Mouse (Mus musculus): ENCODE data around the gene Prlhr.

Gene Prlhr

GRCm38 (mm10) chr19:60468254-60468762 lies at the start of gene Prlhr:
TSS of gene Prlhr (minus strand) at chr19:60468304.
- no peak for DNase-seq (ENCODE audit: low spot score in 2 of 2)

- no peak for DNase-seq (ENCODE audit: low spot score in 2 of 2)
Measured at GRCm38 (mm10) chr19:60515064-60515463, 47.0 kb upstream of the Prlhr start.

- DNase-seq (ENCODE audit: low spot score in 2 of 2) = no peak
Measured at GRCm38 (mm10) chr19:60513431-60513830, 45.3 kb upstream of the Prlhr start.

- DNase-seq (ENCODE audit: low spot score in 2 of 2) = no peak
Measured at GRCm38 (mm10) chr19:60500209-60500608, 32.1 kb upstream of the Prlhr start.

GRCm38 (mm10) chr19:60497171-60497570 lies 29.1 kb upstream of the Prlhr start:
- DNase-seq (ENCODE audit: low spot score in 2 of 2) = no peak

- DNase-seq (ENCODE audit: low spot score in 2 of 2) = no peak
Measured at GRCm38 (mm10) chr19:60495772-60496171, 27.7 kb upstream of the Prlhr start.

GRCm38 (mm10) chr19:60489566-60489965 lies 21.5 kb upstream of the Prlhr start:
- no peak for DNase-seq (ENCODE audit: low spot score in 2 of 2)

- DNase-seq (ENCODE audit: low spot score in 2 of 2) = no peak
Measured at GRCm38 (mm10) chr19:60485261-60485660, 17.2 kb upstream of the Prlhr start.

GRCm38 (mm10) chr19:60478859-60479258 lies 10.8 kb upstream of the Prlhr start:
- no peak for DNase-seq (ENCODE audit: low spot score in 2 of 2)

GRCm38 (mm10) chr19:60477788-60478187 lies 9.7 kb upstream of the Prlhr start:
- DNase-seq (ENCODE audit: low spot score in 2 of 2) = no peak

- no peak for DNase-seq (ENCODE audit: low spot score in 2 of 2)
Measured at GRCm38 (mm10) chr19:60468846-60469245, 742 bp upstream of the Prlhr start.

GRCm38 (mm10) chr19:60467588-60468007 lies 506 bp downstream of the Prlhr start:
- DNase-seq (ENCODE audit: low spot score in 2 of 2) = no peak

GRCm38 (mm10) chr19:60466953-60467570 lies 1.0 kb downstream of the Prlhr start:
- peak; percentile 27 to 38 for DNase-seq (ENCODE audit: low spot score in 2 of 2)

- no peak for DNase-seq (ENCODE audit: low spot score in 2 of 2)
Measured at GRCm38 (mm10) chr19:60465726-60466125, 2.4 kb downstream of the Prlhr start.

- peak; percentile 33 to 66 for DNase-seq (ENCODE audit: low spot score in 2 of 2)
Measured at GRCm38 (mm10) chr19:60463896-60464295, 4.2 kb downstream of the Prlhr start.

- DNase-seq (ENCODE audit: low spot score in 2 of 2) = no peak
Measured at GRCm38 (mm10) chr19:60463440-60463839, 4.7 kb downstream of the Prlhr start.

- no peak for DNase-seq (ENCODE audit: low spot score in 2 of 2)
Measured at GRCm38 (mm10) chr19:60461476-60461875, 6.6 kb downstream of the Prlhr start.

- no peak for DNase-seq (ENCODE audit: low spot score in 2 of 2)
Measured at GRCm38 (mm10) chr19:60459680-60460079, 8.4 kb downstream of the Prlhr start.

GRCm38 (mm10) chr19:60459071-60459470 lies 9.0 kb downstream of the Prlhr start:
- DNase-seq (ENCODE audit: low spot score in 2 of 2) = no peak

GRCm38 (mm10) chr19:60455791-60456190 lies 12.3 kb downstream of the Prlhr start:
- no peak for DNase-seq (ENCODE audit: low spot score in 2 of 2)

- DNase-seq (ENCODE audit: low spot score in 2 of 2) = no peak
Measured at GRCm38 (mm10) chr19:60440531-60440930, 27.6 kb downstream of the Prlhr start.

GRCm38 (mm10) chr19:60440083-60440482 lies 28.0 kb downstream of the Prlhr start:
- DNase-seq (ENCODE audit: low spot score in 2 of 2) = no peak

- peak; percentile 15 to 24 for DNase-seq (ENCODE audit: low spot score in 2 of 2)
Measured at GRCm38 (mm10) chr19:60437566-60438241, 30.4 kb downstream of the Prlhr start.

Measured in frontal cortex, postnatal 25 days (tissue).